Mouse (Mus musculus) 3T3-L1 (cell line): ENCODE measurements around the gene Hus1b.

Experiments used
- DNase-seq: peaks from one replicate; pipeline ENCODE4 v3.0.0-alpha.2; 2015; ENCODE audit warnings: low read depth, low spot score

Gene Hus1b

DNA sequence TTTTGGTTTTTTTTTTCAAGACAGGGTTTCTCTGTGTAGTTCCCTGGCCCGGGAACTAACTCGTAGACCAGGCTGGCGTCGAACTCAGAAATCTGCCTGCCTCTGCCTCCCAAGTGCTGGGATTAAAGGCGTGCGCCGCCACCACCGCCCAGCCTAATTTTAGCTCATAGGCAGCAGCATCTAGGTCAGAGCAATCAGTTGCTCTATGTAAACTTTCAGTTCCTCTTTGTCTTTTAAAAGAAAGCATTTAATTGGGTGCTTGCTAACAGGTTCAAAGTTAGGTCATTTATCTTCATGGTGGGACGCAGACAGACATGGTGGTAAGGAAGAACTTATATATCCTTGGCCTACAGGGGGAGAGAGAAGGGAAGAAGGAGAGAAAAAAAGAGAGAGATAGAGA lies 1.6 kb upstream of the Hus1b start:
- no peak for DNase-seq

DNA sequence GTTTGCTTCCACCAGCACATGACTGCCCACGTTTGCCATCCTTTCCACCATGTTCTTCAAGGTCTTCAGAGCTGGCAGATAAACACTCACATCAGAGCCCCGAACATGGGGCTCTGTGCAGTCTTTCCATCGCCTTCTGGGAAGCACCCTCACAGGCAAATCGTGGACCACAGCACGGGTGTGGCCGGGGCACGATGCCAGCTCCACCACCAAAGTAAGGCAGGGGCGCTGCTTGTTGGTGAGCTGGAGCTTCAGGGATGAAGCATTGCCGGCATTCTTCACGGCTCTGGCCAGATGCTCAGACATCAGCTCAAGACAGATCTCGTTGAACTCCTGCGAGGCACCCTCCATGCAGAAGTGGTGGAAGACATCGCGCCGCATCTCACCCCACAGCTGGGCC lies 430 bp downstream of the Hus1b start:
- no peak for DNase-seq

DNA sequence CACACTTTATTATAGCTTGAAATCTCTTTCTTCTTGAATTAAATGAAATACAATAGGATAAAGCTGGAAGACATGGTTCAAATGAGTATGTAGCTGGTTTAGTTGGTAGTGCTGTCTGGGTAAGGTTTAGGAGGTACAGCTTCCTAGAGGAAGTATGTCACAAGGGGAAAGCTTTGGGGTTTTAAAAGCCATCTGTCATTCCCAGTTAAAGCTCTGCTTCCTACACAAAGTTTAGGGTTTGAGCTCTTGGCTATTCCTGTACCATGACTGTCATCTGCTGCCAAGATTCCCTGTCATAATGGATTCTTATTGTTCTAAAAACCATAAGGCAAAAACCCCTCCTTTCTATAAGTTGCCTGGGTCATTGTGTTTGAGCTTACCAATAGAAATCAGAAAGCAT lies 1.8 kb downstream of the Hus1b start:
- DNase-seq: no peak

DNA sequence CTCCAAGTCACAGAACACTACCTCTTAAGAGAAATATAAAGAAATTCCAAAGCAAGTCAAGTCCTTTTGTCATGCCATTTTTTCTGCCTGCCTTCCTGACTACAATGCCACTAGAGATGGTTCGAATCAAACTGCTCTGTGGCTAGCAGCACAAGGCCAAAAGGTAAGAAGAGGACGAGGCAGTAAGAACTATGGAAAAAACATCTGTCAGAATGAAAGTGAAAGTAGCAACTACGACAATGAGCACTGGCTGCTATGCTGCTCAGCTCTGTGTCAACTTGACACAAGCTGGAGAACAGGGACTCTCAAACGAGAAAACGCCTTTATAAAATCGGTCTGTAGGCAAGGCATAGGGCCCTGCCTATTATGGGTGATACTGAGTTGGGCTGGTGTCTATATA lies 14.6 kb downstream of the Hus1b start:
- peak; percentile 23 for DNase-seq

DNA sequence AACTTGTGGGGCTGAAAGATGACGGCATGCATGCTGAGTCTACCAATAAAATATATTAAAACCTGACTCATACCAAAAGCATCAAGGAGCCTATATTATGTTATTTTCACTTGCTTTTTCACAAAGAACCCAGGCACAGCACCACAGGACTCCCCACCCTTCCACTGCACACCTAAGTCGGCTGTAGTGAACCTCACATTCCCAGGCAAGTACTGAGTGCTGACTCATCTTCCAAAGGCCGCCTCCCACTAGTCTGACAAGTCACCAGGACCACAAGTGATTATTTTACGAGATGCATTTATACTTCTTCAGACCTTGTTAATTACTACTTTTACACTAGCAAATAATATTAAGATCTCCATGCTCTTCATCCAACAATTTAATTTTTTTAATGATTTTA lies 15.9 kb downstream of the Hus1b start:
- DNase-seq: peak; percentile 45

DNA sequence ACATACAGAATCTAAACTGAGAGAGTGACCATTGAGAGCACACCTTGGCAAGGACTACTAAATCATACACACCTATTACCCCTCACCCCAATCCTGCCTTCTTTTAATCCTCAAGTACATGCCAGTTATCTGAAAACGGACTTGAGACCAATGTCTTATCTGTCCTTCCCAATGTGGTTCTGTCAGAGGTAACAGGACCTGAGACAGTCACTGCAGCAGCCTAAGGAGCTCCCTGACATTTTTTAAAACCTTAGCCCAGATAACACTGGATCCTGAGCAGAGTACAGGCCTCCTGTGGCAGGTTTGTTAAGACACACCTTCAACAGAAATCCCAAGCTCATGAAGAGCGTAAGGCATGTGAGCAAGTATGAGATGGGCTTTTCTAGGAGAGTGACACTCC lies 18.4 kb downstream of the Hus1b start:
- DNase-seq: no peak

DNA sequence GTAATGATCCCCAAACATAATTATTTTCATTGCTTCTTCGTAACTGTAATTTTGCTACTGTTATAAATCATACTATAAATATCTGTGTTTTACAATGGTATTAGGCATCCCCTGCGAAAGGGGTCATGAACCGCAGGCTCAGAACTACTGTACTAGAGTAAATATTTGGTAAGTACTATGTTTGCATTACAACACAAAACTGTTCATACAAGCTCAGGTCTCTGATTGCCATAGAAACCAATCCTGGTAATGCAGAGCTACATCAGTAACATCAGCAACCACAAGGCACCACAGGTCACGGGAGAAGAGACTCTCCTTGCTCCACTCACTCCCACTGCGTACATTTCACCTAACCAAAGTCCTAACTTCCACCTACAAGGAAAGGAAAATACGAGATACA lies 23.3 kb downstream of the Hus1b start:
- DNase-seq: no peak

DNA sequence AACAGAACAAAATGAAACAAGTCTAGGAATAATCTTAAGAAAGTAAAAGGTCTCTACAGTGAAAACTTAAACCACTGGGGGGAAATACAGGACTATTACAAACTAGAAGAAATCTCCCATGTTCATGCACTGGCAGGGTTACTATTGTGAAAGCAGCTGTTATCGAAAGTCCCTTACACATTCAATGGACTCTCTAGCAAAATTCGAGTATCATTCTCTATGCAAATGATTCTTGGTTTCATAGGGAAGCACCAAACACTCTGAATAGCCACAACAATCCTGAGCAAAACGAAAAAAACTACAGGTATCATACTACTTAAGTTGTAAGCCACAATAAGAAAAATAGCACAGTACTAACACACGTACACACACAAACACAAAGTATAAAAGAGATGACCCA lies 25.6 kb downstream of the Hus1b start:
- no peak for DNase-seq

DNA sequence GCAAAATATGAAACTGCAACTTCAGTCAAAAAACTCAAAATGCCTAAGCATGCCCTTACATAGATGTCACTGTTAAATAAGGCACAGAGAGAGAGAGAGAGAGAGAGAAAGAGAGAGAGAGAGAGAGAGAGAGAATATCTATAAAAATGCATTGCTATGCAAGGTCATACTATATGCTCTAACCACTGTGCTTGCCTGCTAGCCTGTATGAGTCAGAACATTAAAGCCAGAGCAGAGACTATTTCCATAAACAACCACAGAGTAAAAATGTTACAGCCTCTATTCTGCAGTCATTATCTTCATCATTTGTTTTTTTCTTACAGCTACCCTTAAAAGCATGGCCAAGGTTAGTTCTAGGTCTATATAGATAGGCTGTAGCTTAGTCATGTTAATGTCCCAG lies 33.8 kb downstream of the Hus1b start:
- peak; percentile 17 for DNase-seq

DNA sequence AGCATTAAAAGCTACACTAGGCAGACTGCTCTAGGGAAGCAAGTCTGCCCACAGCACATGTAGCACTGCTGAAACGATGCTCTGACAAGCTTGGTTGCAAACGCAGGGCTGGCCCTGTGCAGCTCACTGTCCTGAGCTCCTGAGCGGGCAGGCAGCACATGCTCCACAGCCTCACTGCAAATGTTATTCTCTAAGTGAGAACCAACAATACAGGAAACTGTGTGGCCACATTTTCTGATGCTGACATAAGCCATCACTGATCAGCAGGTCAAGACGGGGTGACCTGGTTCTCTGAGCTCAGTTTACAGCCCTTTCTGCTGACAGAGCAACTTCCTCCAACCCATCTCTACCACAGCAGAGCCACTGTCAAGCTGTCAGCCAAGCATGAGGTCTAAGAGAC lies 34.5 kb downstream of the Hus1b start:
- DNase-seq: no peak

DNA sequence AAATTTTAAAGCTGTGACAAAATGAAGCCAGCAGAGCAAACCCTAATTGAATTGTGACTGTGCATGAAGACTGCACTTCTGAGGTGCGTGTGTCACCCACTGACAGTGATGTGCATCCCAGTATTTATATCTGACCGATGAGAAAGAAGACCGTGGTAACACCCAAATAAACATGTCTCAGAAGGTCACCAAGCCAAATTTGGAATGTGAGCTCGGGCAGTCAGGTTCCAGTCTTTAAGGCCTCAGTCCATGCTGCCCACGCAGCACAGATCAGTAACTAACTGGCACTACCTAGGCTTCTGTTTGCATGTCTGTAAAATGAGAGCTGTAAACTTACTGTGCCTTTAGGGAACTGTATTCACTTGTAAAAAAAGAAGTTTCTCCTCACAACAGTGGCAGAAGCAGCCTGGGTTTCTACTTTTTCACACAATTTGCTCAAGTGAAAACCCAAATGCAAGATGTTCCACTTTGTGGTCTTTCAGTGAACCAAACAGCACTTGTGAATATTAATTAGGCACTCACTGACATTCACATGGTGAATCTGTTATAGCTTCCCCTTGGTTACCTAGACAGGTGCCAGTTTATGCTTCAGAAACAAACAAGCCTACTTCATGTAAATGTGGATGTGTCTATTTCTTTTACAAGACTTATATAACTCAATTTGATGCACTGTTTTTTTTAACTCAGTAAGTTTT lies 35.5 kb downstream of the Hus1b start:
- DNase-seq: no peak

DNA sequence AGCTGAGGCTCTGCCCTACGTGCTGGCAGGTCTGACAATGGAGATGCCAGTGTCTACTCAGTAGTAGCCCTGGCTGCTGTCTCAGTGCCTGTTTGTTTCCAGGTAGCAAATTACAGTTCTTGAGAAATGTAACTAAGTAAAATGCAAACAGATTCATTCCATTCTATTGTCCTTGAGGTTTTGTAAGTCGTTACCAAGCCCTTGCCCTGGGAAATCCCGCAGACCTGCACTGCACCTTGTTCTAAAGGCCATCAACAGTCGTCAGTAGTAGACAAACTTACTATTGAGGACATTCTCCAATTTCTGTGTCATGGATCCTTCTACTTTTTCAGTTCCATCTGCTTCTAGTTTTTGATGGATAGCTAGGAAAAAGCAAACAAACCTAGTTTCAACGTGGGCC lies 36.7 kb downstream of the Hus1b start:
- DNase-seq: no peak

DNA sequence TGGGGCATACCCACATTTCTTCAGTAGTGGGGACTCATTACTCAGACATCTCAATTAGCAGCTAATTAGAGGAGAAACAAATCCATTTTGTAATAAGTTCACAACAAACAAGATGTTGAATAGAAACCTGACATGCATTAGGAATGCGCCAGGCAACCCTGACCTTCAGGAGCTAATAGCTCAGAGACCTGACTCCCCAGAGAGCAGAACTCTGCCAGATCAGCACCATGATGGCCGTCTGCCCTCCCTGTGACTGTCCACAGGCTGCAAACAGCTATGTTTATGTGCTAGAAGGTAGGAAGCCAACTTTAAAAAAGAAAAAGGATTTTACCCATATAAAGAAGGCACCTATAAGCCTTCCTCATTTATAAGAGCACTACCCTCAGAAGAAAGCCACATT lies 45.3 kb downstream of the Hus1b start:
- no peak for DNase-seq

DNA sequence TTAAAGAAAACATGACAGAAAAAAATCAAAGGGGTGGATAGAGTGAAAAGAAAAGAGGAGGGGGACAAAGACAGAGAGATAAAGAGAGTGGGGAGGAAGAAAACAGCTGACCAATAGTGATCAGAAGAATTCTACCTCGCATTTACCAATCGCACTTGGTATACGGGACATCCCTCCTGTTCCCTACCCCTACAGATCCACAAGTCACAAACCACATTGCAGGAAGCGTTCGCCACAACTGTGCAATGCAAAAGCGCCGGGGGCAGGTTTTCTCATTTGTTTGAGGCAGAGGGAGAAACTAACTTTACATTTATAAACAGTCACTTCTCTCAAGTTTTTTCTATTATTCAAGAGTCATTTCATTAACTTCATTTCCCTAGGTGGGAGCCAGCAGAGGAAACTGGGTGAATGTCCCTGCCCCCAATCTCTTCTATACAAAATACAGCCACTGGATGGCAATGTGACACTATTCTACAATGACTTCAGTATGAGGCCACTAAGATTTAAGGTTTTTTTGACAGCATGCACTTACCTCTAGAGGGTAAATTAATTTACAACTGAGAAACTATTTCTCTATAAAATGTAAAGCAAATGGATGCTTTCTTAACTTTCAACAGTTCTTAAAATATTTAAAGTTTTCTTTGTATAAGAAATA lies 46.0 kb downstream of the Hus1b start:
- DNase-seq: peak; percentile 21
